Mouse (Mus musculus) neutrophil, adult 83 days (primary cell): ENCODE measurements around the gene Nfat5. TPM values are rescaled to one million over a fixed set of nuclear protein-coding genes. Genes with fewer than 3 reads are reported as not detected.

ENCODE experiments used
- total RNA-seq, 2 experiments: library from RNA; stranded (reverse); gene quantifications; one replicate each; pipeline ENCODE4 v1.2.4; 2023

The Nfat5 gene
- 10 to 100 TPM; 55.7 to 76.5 TPM for total RNA-seq

DNA sequence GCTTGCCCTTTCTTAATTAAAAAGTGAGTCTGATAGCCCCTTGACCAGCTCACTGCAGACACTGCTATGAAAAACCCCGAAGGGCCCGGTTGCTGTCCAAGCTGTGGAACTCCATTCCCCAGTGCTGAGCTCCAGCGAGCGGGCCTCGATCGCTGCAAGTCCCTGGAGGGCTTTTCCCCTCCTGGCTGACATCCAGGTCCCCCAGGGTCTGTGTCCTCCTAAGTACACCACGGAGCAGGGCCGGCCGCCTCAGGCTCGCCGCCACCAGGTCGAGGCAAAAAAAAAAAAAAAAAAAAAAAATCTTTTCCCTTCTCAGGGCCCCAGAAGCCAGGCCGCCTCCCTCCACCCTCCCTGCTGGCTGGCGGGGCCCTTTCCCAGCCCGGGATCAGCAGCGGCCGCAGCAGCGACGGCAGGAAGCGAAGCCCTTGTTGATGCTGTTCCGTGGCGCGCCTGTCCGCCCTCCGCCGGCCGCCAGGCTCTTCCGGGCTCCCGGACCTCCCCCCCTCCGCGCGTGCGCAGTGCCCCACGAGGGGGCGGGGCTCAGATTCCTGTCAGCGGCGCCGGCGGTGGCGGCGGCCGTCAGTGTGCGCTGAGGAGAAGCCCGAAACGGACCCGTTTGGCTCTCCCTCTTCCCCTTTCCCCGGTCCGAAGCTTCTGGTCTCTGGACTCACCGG is at the start of gene Nfat5:
Gene Nfat5 (plus strand): TSS at position 543 of the 674 bp plus-strand sequence.

DNA sequence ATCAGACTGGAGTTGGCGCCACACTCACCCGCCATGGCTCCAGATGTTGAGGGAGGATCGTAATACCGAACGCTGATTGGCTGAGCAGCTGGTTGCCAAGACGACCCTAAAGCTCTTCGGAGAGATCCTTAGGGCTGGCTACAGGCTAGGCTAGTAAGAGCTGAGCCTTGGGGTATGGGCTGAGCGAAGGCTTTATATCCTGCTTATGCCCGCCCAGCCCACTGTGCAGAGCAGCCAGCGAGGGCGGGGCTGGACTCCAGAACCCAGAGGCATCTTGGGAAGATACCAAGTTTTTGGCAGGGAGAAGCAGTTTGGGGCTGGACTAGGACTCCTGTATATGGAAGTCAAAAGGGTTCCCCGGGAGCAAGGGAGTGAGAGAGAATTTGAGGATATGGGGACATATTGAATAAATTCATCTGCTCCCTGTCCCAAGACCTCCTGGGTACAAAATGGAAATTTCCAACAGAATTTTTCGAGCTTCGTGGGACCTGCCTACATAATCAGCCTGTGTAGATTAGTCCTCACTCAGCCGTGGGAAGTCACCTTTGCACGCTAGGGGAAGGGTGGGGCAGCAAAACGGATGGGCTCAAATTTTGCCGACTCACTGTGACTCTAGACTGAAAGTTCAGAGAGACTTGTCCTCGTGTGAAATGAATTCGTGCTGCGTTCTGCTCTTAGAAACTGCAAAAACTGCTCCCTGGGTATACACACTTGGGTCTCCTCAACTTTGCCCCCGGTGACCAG is 109.9 kb downstream of the Nfat5 start, which contains the start of gene Nqo1:
Gene Nqo1 (minus strand): TSS at position 169 of the 744 bp plus-strand sequence.

DNA sequence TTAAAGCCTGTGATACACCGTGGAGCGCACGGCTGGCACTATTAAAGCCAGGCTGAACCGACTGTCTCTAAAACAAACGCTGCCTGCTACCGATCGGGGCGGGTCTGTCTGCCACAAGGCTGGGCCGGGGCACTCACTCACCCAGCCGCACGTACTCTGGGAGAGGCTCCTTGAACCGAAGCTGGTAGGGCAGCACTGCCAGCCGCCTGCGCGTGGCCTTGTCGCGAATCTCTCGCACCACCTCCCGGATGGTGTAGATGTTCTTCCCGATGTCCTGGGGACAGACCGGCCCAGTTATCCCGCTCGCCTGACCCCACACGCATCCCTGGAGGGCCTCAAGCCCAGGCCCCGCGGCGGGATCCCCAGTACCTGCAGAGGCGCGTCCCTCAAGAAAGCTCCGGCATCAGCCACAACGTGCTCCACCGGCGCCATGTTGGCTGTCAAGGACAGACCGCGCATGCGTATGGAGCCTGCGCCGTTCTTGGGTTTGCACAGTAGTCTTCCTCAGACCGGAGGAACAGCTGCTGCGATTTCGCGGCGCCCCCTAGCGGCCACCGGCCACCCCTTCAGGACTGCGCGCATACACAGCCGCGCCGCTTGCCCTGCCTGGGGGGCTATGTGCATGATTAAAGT is 131.4 kb downstream of the Nfat5 start, which contains the start of gene Nob1:
Gene Nob1 (minus strand): TSS at position 455 of the 633 bp plus-strand sequence.

Other genes with a start within 250 kb of the Nfat5 start
- 1 to 10 TPM; 4.5 to 4.7 TPM for gene Pdf, start 244.9 kb upstream of the Nfat5 start, total RNA-seq
- 10 to 100 TPM; 17.1 to 18.3 TPM for gene Cog8, start 236.8 kb upstream of the Nfat5 start, total RNA-seq
- gene Nip7, start 236.6 kb upstream of the Nfat5 start, total RNA-seq, result 10 to 100 TPM; 17.1 to 17.7 TPM
- under 1 TPM in 1 of 2 experiments, not detected in 1; 0.55 TPM for gene Tmed6, start 227.8 kb upstream of the Nfat5 start, total RNA-seq
- 10 to 100 TPM; 15.2 to 15.6 TPM for gene Terf2, start 196.9 kb upstream of the Nfat5 start, total RNA-seq
- 10 to 100 TPM; 19.1 to 22.8 TPM for gene Cyb5b, start 142.8 kb upstream of the Nfat5 start, total RNA-seq
- 1 to 10 TPM; 2.3 to 2.5 TPM for gene Nqo1, start 109.7 kb downstream of the Nfat5 start, total RNA-seq
- gene Nob1, start 131.6 kb downstream of the Nfat5 start, total RNA-seq, result 10 to 100 TPM; 11.5 to 12.6 TPM
- 100 to 1,000 TPM; 113 to 118 TPM for gene Wwp2, start 142.9 kb downstream of the Nfat5 start, total RNA-seq